Mouse (Mus musculus) adipocyte (in vitro differentiated cells): Measurements from ENCODE around the gene Tmprss11b.
A peak's percentile ranks its signal among the peaks of the same experiment; 100 is the strongest.

Source experiments
- DNase-seq: peaks from one replicate; pipeline ENCODE4 v3.0.0-alpha.2; 2016; ENCODE audit warnings: low spot score

Tmprss11b gene

DNA sequence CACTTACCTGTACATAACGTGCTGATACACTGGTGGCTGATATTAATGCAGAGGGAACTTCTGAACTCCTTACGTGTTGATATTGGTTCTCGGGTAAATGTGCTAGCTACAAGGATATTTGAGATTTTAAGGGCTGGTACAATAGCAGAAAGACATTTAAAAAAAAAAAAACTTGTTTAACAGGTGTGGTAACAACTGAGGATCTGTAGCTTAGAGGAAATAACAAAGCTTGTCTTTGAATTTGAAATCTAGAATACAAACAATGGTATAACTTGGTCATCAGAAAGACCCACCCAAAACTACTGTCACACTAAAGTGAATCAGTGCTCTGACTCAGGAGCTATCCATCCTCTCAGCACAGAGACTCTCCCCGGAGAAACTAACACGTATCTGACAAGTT lies at the start of gene Tmprss11b:
TSS of gene Tmprss11b (minus strand) at position 101 of the 400 bp plus-strand sequence.
- no peak for DNase-seq

- no peak for DNase-seq
Observed at GRCm38 (mm10) chr5:86725021-86725420, 48.9 kb upstream of the Tmprss11b start.

- DNase-seq = peak; percentile 26
Observed at GRCm38 (mm10) chr5:86722820-86723460, 46.8 kb upstream of the Tmprss11b start.

DNA sequence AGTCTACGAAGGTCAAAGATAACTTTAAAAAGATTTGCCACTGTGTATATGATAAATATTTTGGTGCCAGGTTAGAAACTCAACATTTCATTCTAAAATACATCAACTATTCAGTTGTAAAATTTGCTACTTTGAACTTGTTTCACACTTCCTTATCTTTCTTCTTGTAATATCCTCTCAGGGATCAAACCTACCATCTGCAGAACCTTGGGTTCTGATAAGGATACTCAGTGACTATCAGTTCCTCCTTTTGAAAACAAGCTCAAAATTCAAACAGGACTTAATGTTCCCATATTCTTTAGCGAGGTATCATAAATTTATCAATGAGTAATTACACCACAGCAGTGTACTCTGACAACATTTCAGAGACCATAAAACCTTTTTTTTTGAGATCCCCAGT lies 38.8 kb upstream of the Tmprss11b start:
- no peak for DNase-seq

GRCm38 (mm10) chr5:86704923-86705322 lies 28.8 kb upstream of the Tmprss11b start:
- peak; percentile 33 for DNase-seq

GRCm38 (mm10) chr5:86684667-86685066 lies 8.5 kb upstream of the Tmprss11b start:
- DNase-seq = peak; percentile 73

GRCm38 (mm10) chr5:86649185-86649584 lies 27.0 kb downstream of the Tmprss11b start:
- DNase-seq = peak; percentile 83

GRCm38 (mm10) chr5:86640795-86641194 lies 35.4 kb downstream of the Tmprss11b start:
- DNase-seq = no peak

DNA sequence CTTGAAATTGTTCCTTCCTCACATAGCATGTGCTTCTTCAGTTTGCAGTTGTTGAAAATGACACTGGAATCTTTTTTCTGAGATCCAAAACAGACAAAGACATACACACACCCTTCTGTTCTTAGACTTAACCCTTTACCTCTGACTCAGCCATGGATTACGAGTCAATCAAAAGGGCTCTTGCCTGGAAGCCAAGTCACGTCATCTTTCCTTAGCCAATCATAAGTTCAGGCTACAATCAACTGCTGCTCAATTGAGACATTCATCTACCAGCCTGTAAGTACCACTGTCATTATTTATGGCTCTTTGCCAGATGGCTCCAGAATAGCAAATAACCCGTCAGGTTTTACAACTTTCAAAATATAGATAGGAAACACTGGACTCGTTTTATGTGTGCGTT lies 43.8 kb downstream of the Tmprss11b start, which contains the start of gene Tmprss11f:
TSS of gene Tmprss11f (minus strand) at position 101 of the 400 bp plus-strand sequence.
- DNase-seq = peak; percentile 12

- no peak for DNase-seq
Observed at GRCm38 (mm10) chr5:86630700-86631099, 45.5 kb downstream of the Tmprss11b start.

DNA sequence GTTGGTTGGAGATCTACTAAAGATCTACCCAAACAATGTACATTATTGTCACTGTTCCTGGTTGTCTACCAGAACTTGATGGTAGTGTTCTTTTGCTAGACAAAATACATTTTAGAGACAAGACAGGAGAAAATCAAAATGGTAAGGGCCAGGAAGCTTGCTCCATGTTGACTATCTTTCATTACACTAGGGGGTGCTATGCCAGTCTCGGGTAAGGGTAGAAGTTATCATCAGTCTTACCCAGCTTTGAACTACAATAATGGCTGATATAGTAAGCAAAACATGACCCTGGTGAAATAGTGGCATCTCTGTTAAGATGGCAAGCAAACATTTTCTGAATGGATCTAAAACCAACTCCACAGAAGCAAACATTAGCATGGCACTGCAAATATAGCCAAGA lies 54.4 kb downstream of the Tmprss11b start:
- no peak for DNase-seq
